Mouse (Mus musculus) WW6 (cell line): ENCODE data around the gene Pcsk1n.
A peak's percentile ranks its signal among the peaks of the same experiment; 100 is the strongest.
"Not testable (repeated sequence)": the region's sequence is repeated elsewhere in the genome, so short reads cannot be mapped to it uniquely, and the experiment has no call there.

Experiments
- DNase-seq: peaks from one replicate; pipeline ENCODE4 v3.0.0-alpha.2; 2013; ENCODE audit warnings: low read depth, low spot score

The Pcsk1n gene

DNA sequence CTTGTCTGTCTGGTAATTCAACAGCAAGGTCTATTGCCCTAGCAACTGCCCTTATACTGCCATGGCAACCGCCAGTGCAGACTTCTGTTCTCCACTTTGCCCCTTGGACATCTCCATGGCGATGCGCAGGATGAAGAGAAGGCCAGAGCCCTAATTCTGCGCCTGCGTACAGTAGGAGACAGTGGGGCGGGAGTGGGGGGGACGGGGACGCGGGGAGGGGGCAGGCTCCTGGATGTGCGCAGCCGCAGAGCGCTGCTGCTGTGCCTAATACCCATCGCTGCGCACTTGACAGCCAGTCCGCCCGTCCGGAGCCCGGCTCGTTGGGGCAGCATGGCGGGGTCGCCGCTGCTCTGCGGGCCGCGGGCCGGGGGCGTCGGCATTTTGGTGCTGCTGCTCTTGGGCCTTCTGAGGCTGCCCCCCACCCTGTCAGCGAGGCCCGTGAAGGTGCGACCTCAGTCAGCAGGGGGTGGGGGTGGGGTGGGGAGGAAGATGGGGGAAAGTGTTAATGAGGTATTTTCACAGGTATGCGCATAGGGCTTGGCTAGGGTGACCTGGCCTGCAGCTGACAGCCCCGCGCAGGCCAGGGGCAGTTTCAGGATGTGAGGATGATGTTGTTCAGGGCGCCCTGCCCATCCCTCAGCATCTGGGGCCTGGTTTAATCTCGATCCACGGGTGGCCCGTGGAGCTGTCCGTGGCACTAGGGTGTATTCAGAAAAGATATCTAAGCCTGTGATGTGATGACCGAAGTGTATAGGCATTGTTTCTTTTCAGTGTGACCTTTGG is at the start of gene Pcsk1n:
Gene Pcsk1n, plus strand, starts transcription at position 222 of the 783 bp plus-strand sequence.
- no peak for DNase-seq

DNA sequence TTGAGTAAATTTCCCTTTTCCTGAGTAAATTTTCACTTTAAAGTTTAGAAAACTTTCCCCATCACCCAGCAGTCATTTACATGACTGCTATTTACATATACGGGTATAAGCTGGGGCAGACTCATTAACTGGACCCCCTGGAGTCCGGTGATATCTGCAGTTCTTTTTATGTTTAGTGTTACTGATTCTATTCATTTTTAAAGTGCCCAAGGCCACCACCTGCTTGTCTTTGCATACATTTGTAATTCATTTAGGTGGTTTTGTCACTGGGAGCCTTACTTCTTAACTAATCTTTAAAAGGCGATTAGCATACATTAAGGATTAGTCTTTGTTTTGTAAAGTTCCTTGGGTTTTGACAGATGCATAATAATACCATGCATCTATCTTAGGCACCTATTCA is 49.8 kb upstream of the Pcsk1n start:
- no peak for DNase-seq

GRCm38 (mm10) chrX:7878007-7878419 is 41.6 kb upstream of the Pcsk1n start, which contains the start of gene Pim2:
Gene Pim2, plus strand, starts transcription at chrX:7878262.
- DNase-seq, result peak; percentile 67

DNA sequence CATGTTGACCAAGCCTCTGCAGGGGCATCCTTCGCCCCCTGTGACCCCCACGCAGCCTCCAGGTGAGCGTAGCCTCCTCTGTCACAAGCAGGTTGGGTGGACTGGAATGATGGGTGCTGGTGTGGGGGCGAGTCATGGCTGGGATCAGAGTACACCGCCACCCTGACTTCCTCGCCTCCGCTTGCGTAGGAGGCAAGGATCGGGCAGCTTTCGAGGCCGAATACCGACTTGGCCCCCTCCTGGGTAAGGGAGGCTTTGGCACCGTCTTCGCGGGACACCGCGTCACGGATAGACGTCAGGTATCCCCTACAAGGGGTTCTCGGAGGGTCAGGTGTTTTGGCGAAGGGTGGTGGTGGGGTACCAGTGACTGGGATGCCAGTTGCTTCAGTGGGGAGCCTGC is 41.1 kb upstream of the Pcsk1n start:
- no peak for DNase-seq

GRCm38 (mm10) chrX:7879819-7880218 is 39.8 kb upstream of the Pcsk1n start:
- DNase-seq, result no peak

DNA sequence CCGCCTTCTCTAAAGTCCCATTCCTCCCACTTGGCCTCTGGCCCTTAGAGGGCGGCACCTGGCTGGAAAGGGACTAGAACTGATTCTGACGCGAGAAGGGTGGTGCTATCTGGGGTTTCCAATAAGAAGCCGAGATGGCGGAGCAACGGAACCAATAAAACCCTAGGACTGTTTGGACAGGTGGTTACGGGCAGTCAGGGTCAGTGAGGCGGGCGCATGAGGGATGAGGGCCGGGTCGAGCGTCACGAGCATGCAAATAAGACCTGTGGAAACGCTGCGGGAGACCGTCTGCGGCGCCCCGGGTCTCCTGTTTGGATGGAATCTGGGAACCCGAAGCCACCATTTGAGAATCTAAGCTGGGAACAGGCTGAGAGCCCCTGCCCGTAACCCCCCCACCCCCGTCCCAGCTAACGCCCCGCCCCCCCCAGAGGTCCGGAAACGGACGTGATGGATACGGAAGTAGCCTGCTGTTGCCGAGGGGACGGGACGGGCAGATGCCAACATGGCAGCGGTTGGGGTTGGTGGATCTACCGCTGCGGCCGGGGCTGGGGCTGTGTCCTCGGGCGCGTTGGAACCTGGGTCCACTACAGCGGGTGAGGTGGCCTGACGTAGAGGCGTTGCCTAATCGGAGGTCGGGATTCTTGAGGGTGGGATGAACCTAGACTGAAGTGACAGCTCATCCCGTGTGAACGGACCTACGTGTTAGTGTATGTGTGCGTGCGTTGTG is 35.6 kb upstream of the Pcsk1n start, which contains the start of gene Slc35a2:
Gene Slc35a2, plus strand, starts transcription at position 188 of the 727 bp plus-strand sequence.
- DNase-seq, result peak; percentile 59

DNA sequence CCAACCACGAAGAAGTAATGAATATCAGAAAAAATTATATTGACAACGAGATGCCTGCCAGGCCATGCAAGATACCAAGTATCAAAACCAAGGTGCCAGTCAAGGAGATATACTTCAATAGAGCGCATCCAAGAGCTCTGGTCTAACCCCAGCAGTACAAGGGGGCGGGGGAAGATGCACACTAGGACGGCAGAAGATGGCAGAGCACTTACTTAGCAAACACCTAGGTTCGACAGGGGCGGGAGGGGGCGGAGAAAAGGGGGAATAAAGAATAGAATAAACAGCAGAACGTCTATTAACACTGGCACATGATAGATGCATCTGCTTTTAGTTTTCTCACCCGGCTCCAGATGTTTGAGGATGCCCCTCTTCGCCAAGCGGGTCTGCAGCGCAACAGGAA is 21.4 kb upstream of the Pcsk1n start:
- no peak for DNase-seq

DNA sequence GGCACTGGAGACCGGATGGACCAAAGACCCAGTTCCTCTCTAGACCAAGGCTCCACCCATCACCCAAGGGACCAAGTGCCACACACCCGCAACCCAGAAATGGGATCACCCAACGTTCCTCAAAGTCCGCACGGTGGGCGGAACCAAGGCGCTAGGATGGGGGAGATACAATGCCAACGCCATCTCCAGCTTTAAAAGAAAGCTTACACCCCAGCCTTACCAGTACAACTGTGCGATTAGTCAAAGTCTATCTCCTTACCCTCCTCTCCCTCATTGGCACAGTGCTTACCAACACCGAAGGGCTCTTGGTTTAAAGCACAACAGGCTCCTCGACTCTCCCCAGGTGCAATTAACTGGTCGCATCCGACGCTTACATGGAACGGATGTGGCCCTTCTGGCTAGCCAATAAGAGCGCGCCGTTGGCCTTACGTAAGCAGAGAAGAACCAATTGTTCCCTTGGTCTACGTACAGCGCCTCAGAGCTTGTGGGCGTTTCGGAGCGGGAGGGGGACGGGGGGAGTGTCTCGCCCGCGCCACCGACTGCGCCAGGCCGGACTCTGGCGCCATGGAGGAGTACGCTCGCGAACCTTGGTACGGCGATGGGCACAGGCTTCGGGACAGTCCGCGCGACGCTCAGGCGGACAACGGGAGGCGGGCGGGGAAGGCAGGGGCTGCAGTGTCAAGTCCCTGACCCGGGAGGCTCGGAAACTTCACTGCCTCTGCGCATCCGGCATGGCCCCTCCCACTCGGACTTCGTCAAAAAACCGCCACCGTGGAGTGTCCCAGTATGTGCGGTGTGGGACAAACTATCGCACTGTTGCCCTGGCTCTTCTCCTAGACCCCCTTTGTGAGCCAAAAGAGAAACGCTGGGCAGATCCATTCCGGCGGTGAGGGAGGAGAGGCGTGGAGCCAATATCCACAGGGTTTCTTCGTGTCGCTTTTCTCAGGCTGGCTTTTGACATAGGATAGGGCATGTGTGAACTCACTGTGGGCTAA is 20.4 kb upstream of the Pcsk1n start, which contains the start of the genes Pqbp1 and Timm17b:
Gene Pqbp1, minus strand, starts transcription at position 390 of the 995 bp plus-strand sequence.
Gene Timm17b, plus strand, starts transcription at position 478 of the 995 bp plus-strand sequence.
- DNase-seq, result peak; percentile 72

DNA sequence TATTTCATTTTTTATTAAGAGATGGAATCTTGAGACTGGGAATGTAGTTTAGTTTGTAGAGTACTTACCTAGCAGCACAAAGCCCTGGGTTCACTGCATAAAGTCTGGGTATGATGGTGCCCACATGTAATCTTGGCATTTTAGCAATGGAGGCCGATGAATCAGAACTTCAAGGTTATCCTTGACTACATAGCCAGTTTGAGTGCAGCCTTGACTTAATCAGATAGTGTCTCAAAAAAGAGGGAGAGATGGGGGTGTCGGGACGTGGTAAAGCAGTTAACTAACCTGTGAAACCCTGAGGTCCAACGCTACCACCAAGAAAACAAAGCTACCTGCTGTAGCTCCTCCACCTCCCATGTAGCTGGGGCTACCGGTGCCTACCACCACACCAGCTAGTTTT is 15.2 kb upstream of the Pcsk1n start:
- no peak for DNase-seq

DNA sequence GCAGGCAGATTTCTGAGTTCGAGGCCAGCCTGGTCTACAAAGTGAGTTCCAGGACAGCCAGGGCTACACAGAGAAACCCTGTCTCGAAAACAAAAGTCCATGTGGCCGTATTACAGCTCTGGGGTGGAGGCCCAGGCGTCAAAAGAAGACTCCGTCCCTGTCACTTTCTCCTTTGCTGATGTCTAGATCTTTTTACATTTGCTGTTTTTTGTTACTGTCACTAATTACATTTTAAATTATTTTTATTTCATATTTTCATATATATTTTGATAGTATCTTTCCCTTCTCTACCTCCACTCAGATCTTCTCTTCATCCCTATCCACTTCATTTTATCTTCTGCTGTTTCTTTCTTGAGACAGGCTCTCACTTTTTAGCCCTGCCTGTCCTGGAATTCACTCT is 11.9 kb upstream of the Pcsk1n start, which contains the start of gene Gm10491:
Gene Gm10491, minus strand, starts transcription at position 101 of the 400 bp plus-strand sequence.
- no peak for DNase-seq

GRCm38 (mm10) chrX:7909242-7909641 is 10.4 kb upstream of the Pcsk1n start, which contains the start of gene Gm10490:
Gene Gm10490, plus strand, starts transcription at chrX:7909542.
- DNase-seq, result not testable (repeated sequence)

DNA sequence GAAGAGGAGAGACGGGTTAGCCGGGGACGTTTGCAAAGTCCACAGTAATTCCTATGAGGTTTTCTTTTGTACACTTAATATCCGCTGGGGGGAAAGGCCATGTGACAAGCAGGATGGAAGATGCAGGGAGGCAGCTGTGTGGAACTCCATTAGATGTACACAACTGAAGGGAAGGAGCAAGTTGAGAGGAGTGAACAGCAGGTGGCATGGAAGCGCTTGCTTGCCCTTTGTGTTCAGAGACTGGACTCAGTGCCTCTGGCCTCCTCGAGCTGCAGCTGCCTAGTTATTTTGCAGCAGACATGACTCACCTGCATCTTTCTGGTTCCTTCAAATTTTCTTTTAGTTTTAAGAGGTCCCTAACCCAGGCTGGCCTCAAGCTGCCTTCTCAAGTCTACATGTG is 9.1 kb upstream of the Pcsk1n start:
- DNase-seq, result no peak

- not testable (repeated sequence) for DNase-seq
Measured at GRCm38 (mm10) chrX:7915669-7916068, 4.0 kb upstream of the Pcsk1n start.

GRCm38 (mm10) chrX:7917960-7918359 is 1.7 kb upstream of the Pcsk1n start:
- DNase-seq, result not testable (repeated sequence)

DNA sequence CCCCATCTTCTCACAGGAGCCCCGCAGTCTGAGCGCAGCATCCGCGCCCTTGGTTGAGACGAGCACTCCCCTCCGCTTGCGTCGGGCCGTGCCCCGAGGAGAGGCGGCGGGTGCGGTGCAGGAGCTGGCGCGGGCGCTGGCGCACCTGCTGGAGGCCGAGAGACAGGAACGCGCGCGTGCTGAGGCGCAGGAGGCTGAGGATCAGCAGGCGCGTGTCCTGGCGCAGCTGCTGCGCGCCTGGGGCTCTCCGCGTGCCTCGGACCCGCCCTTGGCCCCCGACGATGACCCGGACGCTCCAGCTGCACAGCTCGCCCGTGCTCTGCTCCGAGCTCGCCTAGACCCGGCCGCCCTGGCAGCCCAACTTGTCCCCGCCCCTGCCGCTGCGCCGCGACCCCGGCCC is 2.4 kb downstream of the Pcsk1n start:
- DNase-seq, result no peak

GRCm38 (mm10) chrX:7926266-7926665 is 6.6 kb downstream of the Pcsk1n start:
- no peak for DNase-seq

DNA sequence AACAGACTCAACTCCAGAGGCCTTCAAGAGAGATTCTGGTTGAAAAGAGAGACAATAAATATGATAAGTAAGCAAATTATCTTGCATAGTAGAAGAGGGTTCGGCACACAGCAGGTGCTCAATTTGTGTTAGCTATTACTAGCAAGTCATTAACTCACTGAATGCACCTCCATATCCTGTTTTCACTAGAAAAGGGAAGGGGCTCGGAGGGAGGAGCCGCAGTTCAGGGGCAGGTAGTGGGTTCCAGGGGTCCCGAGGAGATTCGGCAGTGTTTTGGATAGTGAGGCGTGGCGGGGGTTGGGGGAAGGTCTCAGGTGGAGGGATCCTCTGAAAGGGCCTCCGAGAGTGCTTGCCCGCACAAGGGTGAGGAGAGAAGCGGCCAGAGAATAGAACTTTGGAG is 7.5 kb downstream of the Pcsk1n start:
- no peak for DNase-seq

DNA sequence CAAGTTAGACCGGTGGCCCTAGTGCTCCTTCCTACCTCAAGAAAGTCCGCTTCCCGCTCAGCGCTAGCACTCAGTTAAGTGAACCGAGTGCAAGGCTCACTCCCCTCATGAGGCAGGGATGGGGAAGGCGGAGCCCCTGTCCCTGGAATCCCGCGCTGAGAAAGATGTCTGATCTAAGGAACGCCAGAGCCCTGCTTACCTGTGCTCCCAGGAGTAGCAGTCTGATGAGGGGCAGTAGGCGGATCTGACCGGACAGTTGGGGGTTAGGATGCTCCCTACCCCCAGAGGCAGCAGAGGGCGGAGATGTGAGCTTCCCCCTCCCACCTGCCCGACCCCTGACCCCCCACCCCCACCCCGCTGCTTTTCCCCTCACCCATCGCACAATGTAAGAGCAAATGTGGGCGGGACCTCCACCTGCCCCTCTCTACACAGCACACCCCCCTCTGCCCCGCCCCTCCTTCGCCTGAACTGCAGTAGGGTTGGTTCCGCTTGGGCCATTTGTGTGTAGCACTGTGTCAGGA is 8.7 kb downstream of the Pcsk1n start, which contains the start of gene Eras:
Gene Eras, minus strand, starts transcription at position 338 of the 521 bp plus-strand sequence.
- no peak for DNase-seq

DNA sequence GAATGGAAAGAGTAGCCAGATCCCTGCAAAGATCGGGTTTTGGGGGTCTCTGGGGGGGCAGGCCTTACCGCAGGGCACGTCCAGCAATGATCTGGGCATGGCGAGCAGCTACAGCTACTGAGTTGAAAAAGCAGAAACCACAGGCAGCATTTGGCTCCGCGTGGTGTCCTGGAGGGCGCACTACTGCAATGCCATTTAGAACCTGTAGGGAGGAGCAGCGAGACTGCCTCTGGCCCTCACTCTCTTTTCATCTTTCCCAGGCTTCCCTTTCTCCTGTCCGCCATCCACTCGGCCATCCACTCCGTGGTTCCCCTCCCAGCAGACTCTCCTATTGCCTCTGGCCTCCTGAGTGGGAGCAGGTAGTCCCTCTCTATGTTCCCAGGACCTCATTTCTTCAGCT is 17.3 kb downstream of the Pcsk1n start:
- DNase-seq, result no peak

DNA sequence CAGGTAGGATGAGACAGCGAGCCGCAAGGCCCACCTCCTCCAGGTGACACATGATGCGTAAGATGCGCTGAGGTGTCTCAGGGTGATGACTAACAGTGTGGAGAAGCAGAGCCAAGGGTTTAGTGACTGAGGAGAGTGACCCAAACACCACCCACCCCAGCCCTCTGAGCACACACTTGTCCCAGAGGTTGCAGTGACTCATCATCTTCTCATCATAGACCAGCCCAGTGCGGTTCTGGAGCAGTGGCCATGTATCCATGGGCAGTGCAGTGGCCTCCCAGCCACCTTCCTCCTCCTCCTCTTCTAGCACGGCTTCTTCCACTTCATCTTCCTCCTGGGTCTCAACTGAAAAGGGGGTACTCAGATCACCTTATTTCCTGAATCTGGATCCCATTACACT is 18.0 kb downstream of the Pcsk1n start:
- DNase-seq, result no peak

GRCm38 (mm10) chrX:7945618-7946017 is 26.0 kb downstream of the Pcsk1n start:
- DNase-seq, result no peak
